Mouse (Mus musculus) stomach, postnatal 0 days (tissue): ENCODE measurements around the gene Zfp983. TPM values are rescaled to one million over a fixed set of nuclear protein-coding genes. Genes with fewer than 3 reads are reported as not detected.
"Not testable (repeated sequence)": the region's sequence is repeated elsewhere in the genome, so short reads cannot be mapped to it uniquely, and the experiment has no call there.

Experiments used
- ATAC-seq: fragments of 200-750 bp; cut with Nextera tagmentation; 2 replicates; pipeline ENCODE4 v1.8.0; 2017; ENCODE audit not compliant: low FRiP score, low TSS enrichment
- DNase-seq: peaks from one replicate; pipeline ENCODE4 v3.0.0-alpha.2; 2016; ENCODE audit warnings: low spot score
- H3K27ac ChIP-seq: fragments of 300-500 bp; sonication (generic); replicated peaks from 2 replicates; pipeline ENCODE4 v1.5.1; 2014; ENCODE audit warnings: mild to moderate bottlenecking, control low read depth
- H3K27me3 ChIP-seq: fragments of 300-500 bp; sonication (generic); 2 replicates; pipeline ENCODE4 v1.6.1; 2014; ENCODE audit warnings: low read length; ENCODE audit not compliant: control insufficient read depth, insufficient read depth
- H3K36me3 ChIP-seq: fragments of 300-500 bp; sonication (generic); 2 replicates; pipeline ENCODE4 v1.6.1; 2014; ENCODE audit warnings: low read length, mixed read lengths; ENCODE audit not compliant: control insufficient read depth, insufficient read depth
- H3K4me1 ChIP-seq: fragments of 300-500 bp; sonication (generic); replicated peaks from 2 replicates; pipeline ENCODE4 v1.6.1; 2014; ENCODE audit warnings: antibody characterized with exemption; ENCODE audit not compliant: control insufficient read depth, insufficient read depth
- H3K4me2 ChIP-seq: fragments of 300-500 bp; sonication (generic); replicated peaks from 2 replicates; pipeline ENCODE4 v1.6.1; 2014; ENCODE audit warnings: low read depth, mild to moderate bottlenecking, control low read depth, moderate library complexity
- H3K4me3 ChIP-seq: fragments of 300-500 bp; sonication (generic); 2 replicates; pipeline ENCODE4 v1.5.1; 2014; ENCODE audit warnings: low read depth, low read length, control low read depth
- H3K9ac ChIP-seq: fragments of 300-500 bp; sonication (generic); 2 replicates; pipeline ENCODE4 v1.6.1; 2014; ENCODE audit warnings: mild to moderate bottlenecking, low read length, control low read depth, mixed read lengths
- H3K9me3 ChIP-seq: fragments of 300-500 bp; sonication (generic); 2 replicates; pipeline ENCODE4 v1.6.1; 2016; ENCODE audit warnings: low read length; ENCODE audit not compliant: control insufficient read depth
- CTCF ChIP-seq: IDR thresholded peaks from 2 replicates; pipeline ENCODE4 v1.5.1; 2016; ENCODE audit warnings: antibody characterized with exemption, low read depth, mild to moderate bottlenecking, moderate library complexity
- EP300 ChIP-seq: optimal IDR thresholded peaks from 2 replicates; pipeline ENCODE3; 2016; ENCODE audit warnings: antibody characterized with exemption
- WGBS: fragments of 180-500 bp; shearing (Covaris S2); extraction: QIAGEN DNeasy Blood & Tissue Kit; methylation state at CpG from one replicate; pipeline ENCODE4 v1.1.7; 2014; 5-methylcytosine and 5-hydroxymethylcytosine counted together
- polyA plus RNA-seq: library from polyadenylated mRNA; unstranded; fragments of >200 nt; fragmentation: Nextera tagmentation; extraction: Ambion mirVana; gene quantifications from 2 replicates; pipeline ENCODE4 v1.2.1, GENCODE M21; 2015

Zfp983 gene
- polyA plus RNA-seq, 1 experiment from 2014 or later = 1.5 TPM

DNA sequence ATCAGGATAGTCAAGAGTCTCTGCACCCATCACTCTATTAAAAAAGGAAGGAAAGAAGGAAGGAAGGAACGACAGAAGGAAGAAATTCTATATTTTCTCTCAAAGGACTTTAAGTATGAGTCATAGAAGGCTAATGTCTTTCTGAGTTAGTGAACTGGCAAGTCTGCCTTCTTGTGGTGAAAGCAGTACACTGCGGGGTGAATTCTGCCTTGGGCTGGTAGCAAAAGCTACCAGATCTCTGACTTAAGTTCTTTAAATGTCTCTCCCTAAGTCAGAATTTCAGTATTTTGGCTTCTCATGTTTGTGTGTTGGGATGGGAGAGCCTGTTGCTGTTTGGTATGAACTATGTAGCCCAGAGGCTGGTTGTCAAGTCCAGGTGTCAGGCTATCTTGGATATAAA is 488 bp upstream of the Zfp983 start:
- DNase-seq (peak; percentile 48), ATAC-seq (peak; percentile 77)
- H3K4me1 ChIP-seq = no peaks in the 10 kb centered on the region
- no peaks in the 10 kb centered on the region for H3K27me3 ChIP-seq
- no peaks in the 10 kb centered on the region for H3K36me3 ChIP-seq
- TF ChIP-seq CTCF (peak; percentile 74), EP300 (no peak)
- peak overlapping the region; percentile 86 for H3K27ac ChIP-seq
- H3K4me3 ChIP-seq = peak overlapping the region; percentile 42
- H3K9ac ChIP-seq = 0 out of 2 replicates have a peak overlapping the region, but pooled peaks have one; percentile 38
- WGBS = 25% methylated on average over 2 of the region's 2 CpGs
- H3K9me3 ChIP-seq = no peaks in the 10 kb centered on the region
- H3K4me2 ChIP-seq = peak overlapping the region; percentile 32

- not testable (repeated sequence) for DNase-seq, H3K27ac ChIP-seq, ATAC-seq, H3K4me1 ChIP-seq, H3K36me3 ChIP-seq, H3K9ac ChIP-seq, H3K4me2 ChIP-seq, H3K27me3 ChIP-seq, H3K9me3 ChIP-seq, H3K4me3 ChIP-seq
- 15% methylated on average over 1 of the region's 1 CpGs for WGBS
These were observed 28.4 kb downstream of the Zfp983 start for GRCm38 (mm10) chr17:21678826-21679225.

DNA sequence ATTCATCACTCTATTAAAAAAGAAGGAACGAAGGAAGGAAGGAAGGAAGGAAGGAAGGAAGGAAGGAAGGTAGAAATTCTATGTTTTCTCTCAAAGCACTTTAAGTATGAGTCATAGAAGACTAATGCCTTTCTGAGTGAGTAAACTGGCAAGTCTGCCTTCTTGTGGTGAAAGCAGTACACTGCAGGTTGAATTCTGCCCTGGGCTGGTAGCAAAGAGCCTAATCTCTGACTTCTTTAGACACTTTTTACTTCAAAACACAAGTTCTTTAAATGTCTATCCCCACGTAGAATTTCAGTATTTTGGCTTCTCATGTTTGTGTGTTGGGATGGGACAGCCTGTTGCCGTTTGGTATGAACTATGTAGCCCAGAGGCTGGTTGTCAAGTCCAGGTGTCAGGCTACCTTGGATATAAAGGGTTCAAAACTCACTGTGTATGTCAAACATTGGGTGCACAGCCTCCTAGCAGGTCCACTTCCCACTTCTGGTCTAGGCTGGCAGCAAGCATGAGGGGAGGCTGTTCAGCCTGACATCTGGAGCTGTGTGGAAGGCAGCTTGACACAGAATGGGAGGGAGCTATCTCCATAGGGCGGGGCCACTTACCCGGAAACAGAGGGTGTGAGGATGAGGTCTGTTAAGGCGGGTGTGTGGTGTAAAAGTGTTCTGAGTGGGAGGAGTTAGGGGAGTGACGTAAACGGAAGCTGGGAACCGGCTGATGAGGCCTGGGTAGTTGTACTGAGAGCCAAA is 29.0 kb downstream of the Zfp983 start:
- Histone ChIP-seq H3K36me3 (no peaks in the 10 kb centered on the region), H3K4me3 (peak overlapping the region; percentile 44), H3K27ac (peak overlapping the region; percentile 82), H3K4me2 (peak overlapping the region; percentile 62), H3K4me1 (no peaks in the 10 kb centered on the region), H3K9ac (peak overlapping the region; percentile 47), H3K27me3 (no peaks in the 10 kb centered on the region), H3K9me3 (no peaks in the 10 kb centered on the region)
- peak; percentile 87 for DNase-seq
- ATAC-seq = peak; percentile 100
- 3% methylated on average over 9 of the region's 9 CpGs for WGBS
- TF ChIP-seq CTCF (peak; percentile 81), EP300 (no peak)

- ATAC-seq, H3K27me3 ChIP-seq: not testable (repeated sequence)
These were observed 29.6 kb downstream of the Zfp983 start for GRCm38 (mm10) chr17:21680019-21680376.

GRCm38 (mm10) chr17:21691560-21691959 is 41.1 kb downstream of the Zfp983 start, which contains the start of gene Gm10226:
Gene Gm10226, plus strand, starts transcription at chr17:21691860.
- 87% methylated on average over 3 of the region's 3 CpGs for WGBS
- no peak for ATAC-seq
- TF ChIP-seq EP300 (no peak), CTCF (no peak)

More at GRCm38 (mm10) chr17:21680019-21680376, 29.6 kb downstream of the Zfp983 start:
- not testable (repeated sequence) for H3K9me3 ChIP-seq, H3K4me1 ChIP-seq, DNase-seq, H3K36me3 ChIP-seq
- peak overlapping the region; percentile 44 for H3K4me3 ChIP-seq
- H3K27ac ChIP-seq = peak overlapping the region; percentile 82
- under 1% methylated on average over 10 of the region's 10 CpGs for WGBS
- H3K9ac ChIP-seq = peak overlapping the region; percentile 31; the same call in 1 of the 2 replicates
- H3K4me2 ChIP-seq = peak overlapping the region; percentile 62

GRCm38 (mm10) chr17:21693342-21693741 is 42.9 kb downstream of the Zfp983 start:
- H3K4me2 ChIP-seq = no peak overlapping the region
- TF ChIP-seq CTCF = no peak
- no peak for TF ChIP-seq EP300
- DNase-seq = no peak
- no peaks in the 10 kb centered on the region for H3K9me3 ChIP-seq
- no peak overlapping the region for H3K9ac ChIP-seq
- H3K27me3 ChIP-seq = no peaks in the 10 kb centered on the region
- no peak overlapping the region for H3K4me3 ChIP-seq
- WGBS = 80% methylated on average over 3 of the region's 3 CpGs
- no peak for ATAC-seq
- no peaks in the 10 kb centered on the region for H3K36me3 ChIP-seq
- no peaks in the 10 kb centered on the region for H3K4me1 ChIP-seq
- no peak overlapping the region for H3K27ac ChIP-seq

More at GRCm38 (mm10) chr17:21691560-21691959, 41.1 kb downstream of the Zfp983 start, which contains the start of gene Gm10226:
- H3K4me3 ChIP-seq = no peak within 1 kb of the TSS
- no peaks in the 10 kb centered on the region for H3K27me3 ChIP-seq
- H3K27ac ChIP-seq = no peak within 1 kb of the TSS
- no peaks in the 10 kb centered on the region for H3K9me3 ChIP-seq
- no peaks in the 10 kb centered on the region for H3K36me3 ChIP-seq
- no peaks in the 10 kb centered on the region for H3K4me1 ChIP-seq
- no peak for DNase-seq
- no peak within 1 kb of the TSS for H3K9ac ChIP-seq
- no peak within 1 kb of the TSS for H3K4me2 ChIP-seq
